ENCODE assay signal across 25 mouse cellular contexts in the genomic region with DNA sequence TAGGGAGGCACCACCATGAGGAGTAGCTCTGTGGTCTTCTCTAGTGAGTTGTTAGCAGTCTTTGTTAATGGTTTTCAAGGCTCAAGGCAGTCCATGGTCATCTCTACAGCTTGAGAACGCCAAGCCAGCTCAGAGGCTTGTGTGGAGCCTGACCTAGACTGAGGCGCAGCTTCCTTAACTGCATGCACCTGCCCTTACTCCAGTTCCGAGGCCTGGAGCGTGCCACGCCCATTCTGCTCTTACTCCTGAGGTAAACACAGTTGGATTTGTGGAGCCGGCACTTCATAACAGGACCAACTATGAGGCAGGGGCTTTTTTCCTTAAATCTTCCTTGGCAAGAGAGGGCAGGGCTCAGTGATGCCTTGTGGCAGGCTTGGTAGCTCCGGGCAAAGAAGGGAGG. TPM values are rescaled to one million over a fixed set of nuclear protein-coding genes. Genes with fewer than 3 reads are reported as not detected.
"Had no signal": no experiment of that assay in that cellular context is flagged by ENCODE, and none has a peak within 500 bp of the region (broad histone marks: within the 10 kb centered on the region; RNA-seq: fewer than 3 reads in every experiment).

No protein-coding gene starts in this region.

- H3K9me3 ChIP-seq: heart, embryonic 10.5 days; heart, embryonic 12.5 days; hindbrain, embryonic 10.5 days; hindbrain, embryonic 12.5 days; kidney, embryonic 15.5 days; limb, embryonic 13.5 days; limb, embryonic 15.5 days had no signal

- DNase-seq: gastrocnemius, adult 2 months; gastrocnemius, postnatal 10 days; gastrocnemius, postnatal 25 days; heart, adult 18-20 months; heart, postnatal 10 days; heart, postnatal 4 days; kidney, adult 11 months; kidney, adult 2 months; kidney, adult 9 months; kidney, postnatal 14 days; kidney, postnatal 36 days; layer of hippocampus, adult 9-11 months had no signal

- H3K27ac ChIP-seq: gastrocnemius, adult 2 months; heart, embryonic 10.5 days; hindbrain, embryonic 12.5 days; hindbrain, embryonic 14.5 days; kidney, embryonic 15.5 days; kidney, postnatal 0 days; left cerebral cortex, adult 2 months; limb, embryonic 13.5 days; limb, embryonic 15.5 days had no signal

- H3K9ac ChIP-seq: heart, embryonic 12.5 days; hindbrain, embryonic 12.5 days; hindbrain, embryonic 14.5 days; kidney, embryonic 15.5 days; limb, embryonic 13.5 days; limb, embryonic 15.5 days had no signal

- H3K4me3 ChIP-seq: gastrocnemius, adult 2 months; heart, embryonic 10.5 days; heart, embryonic 12.5 days; hindbrain, embryonic 10.5 days; hindbrain, embryonic 12.5 days; kidney, embryonic 15.5 days; left cerebral cortex, adult 2 months; limb, embryonic 13.5 days; limb, embryonic 15.5 days had no signal

- H3K4me1 ChIP-seq: heart, embryonic 10.5 days; heart, embryonic 12.5 days; hindbrain, embryonic 12.5 days; limb, embryonic 13.5 days; limb, embryonic 15.5 days had no signal

- H3K4me2 ChIP-seq: heart, embryonic 12.5 days; hindbrain, embryonic 12.5 days; hindbrain, embryonic 14.5 days; kidney, embryonic 15.5 days; limb, embryonic 13.5 days; limb, embryonic 15.5 days had no signal

- H3K36me3 ChIP-seq: heart, embryonic 10.5 days; heart, embryonic 12.5 days; hindbrain, embryonic 10.5 days; hindbrain, embryonic 12.5 days; kidney, embryonic 15.5 days; limb, embryonic 13.5 days; limb, embryonic 15.5 days had no signal

- H3K27me3 ChIP-seq: heart, embryonic 12.5 days; hindbrain, embryonic 12.5 days; kidney, embryonic 15.5 days; limb, embryonic 13.5 days; limb, embryonic 15.5 days had no signal

- ATAC-seq: hindbrain, embryonic 16.5 days; inflammation-experienced regulatory T-cells, adult 6 months had no signal

RNA-seq across cellular contexts. Expression of a gene that starts 18.2 kb away (rescaled TPM):
- total RNA-seq: granulocyte monocyte progenitor cell, adult 5-6 weeks had no signal
- polyA plus RNA-seq: inflammation-experienced regulatory T-cells, adult 6 months had no signal
